Mouse (Mus musculus) embryo, embryonic 11.5 days (tissue): Measurements from ENCODE around the gene Dnaaf1.

ENCODE experiments used
- DNase-seq: peaks from one replicate; pipeline ENCODE4 v3.0.0-alpha.2; 2012; ENCODE audit warnings: low read depth, low spot score

The Dnaaf1 gene

GRCm38 (mm10) chr8:119574437-119575365, at the start of gene Dnaaf1, which contains the start of gene Hsdl1:
Dnaaf1 (plus strand) TSS chr8:119575235.
Hsdl1 (minus strand) TSS chr8:119575183.
- DNase-seq: peak; percentile 89

GRCm38 (mm10) chr8:119528762-119529161, 46.3 kb upstream of the Dnaaf1 start:
- DNase-seq: no peak

GRCm38 (mm10) chr8:119530937-119531336, 44.1 kb upstream of the Dnaaf1 start:
- no peak for DNase-seq

- no peak for DNase-seq
Observed at GRCm38 (mm10) chr8:119531397-119531796, 43.6 kb upstream of the Dnaaf1 start.

GRCm38 (mm10) chr8:119531973-119532372, 43.1 kb upstream of the Dnaaf1 start:
- no peak for DNase-seq

- DNase-seq: no peak
Observed at GRCm38 (mm10) chr8:119544606-119545005, 30.4 kb upstream of the Dnaaf1 start.

- DNase-seq: no peak
Observed at GRCm38 (mm10) chr8:119545180-119545579, 29.9 kb upstream of the Dnaaf1 start.

GRCm38 (mm10) chr8:119545791-119546190, 29.2 kb upstream of the Dnaaf1 start:
- DNase-seq: no peak

- no peak for DNase-seq
Observed at GRCm38 (mm10) chr8:119547019-119547691, 27.9 kb upstream of the Dnaaf1 start.

GRCm38 (mm10) chr8:119548560-119549113, 26.4 kb upstream of the Dnaaf1 start:
- no peak for DNase-seq

GRCm38 (mm10) chr8:119552967-119553366, 22.1 kb upstream of the Dnaaf1 start:
- no peak for DNase-seq

- DNase-seq: no peak
Observed at GRCm38 (mm10) chr8:119555861-119556260, 19.2 kb upstream of the Dnaaf1 start.

- DNase-seq: no peak
Observed at GRCm38 (mm10) chr8:119557132-119557531, 17.9 kb upstream of the Dnaaf1 start.

- peak; percentile 69 for DNase-seq
Observed at GRCm38 (mm10) chr8:119557821-119558602, 17.0 kb upstream of the Dnaaf1 start.

GRCm38 (mm10) chr8:119558603-119559401, 16.2 kb upstream of the Dnaaf1 start, which contains the start of gene Mbtps1:
Mbtps1 (minus strand) TSS chr8:119558735.
- peak; percentile 99 for DNase-seq

- no peak for DNase-seq
Observed at GRCm38 (mm10) chr8:119559402-119559720, 15.7 kb upstream of the Dnaaf1 start.

GRCm38 (mm10) chr8:119563849-119564251, 11.2 kb upstream of the Dnaaf1 start:
- DNase-seq: no peak

- DNase-seq: no peak
Observed at GRCm38 (mm10) chr8:119566367-119566766, 8.7 kb upstream of the Dnaaf1 start.

GRCm38 (mm10) chr8:119568251-119568650, 6.8 kb upstream of the Dnaaf1 start:
- DNase-seq: no peak

GRCm38 (mm10) chr8:119568951-119569350, 6.1 kb upstream of the Dnaaf1 start:
- no peak for DNase-seq

GRCm38 (mm10) chr8:119569881-119570280, 5.2 kb upstream of the Dnaaf1 start:
- DNase-seq: no peak
